ENCODE assay signal across 8 mouse cellular contexts in genomic region chr5:142907048-142907802, GRCm38 (mm10). TPM values are rescaled to one million over a fixed set of nuclear protein-coding genes. Genes with fewer than 3 reads are reported as not detected.
A peak's percentile ranks its signal among the peaks of the same experiment; 100 is the strongest.
DNase-seq lines count a peak whose midpoint lies in the region; ATAC-seq and TF ChIP-seq lines count a peak whose summit lies in the region.

No protein-coding gene starts in this region.

- no peaks in the 10 kb centered on the region for H3K9me3 ChIP-seq in ES-Bruce4 (replicated peaks; ENCODE audit: control insufficient read depth, insufficient read depth, low read length, poor library complexity, severe bottlenecking)
- H3K9me3 ChIP-seq in forebrain, embryonic 15.5 days, result no peaks in the 10 kb centered on the region
- no peaks in the 10 kb centered on the region for H3K9me3 ChIP-seq in lung, embryonic 15.5 days

- WGBS in forebrain, embryonic 15.5 days, result 16% methylated on average over 14 of the region's 14 CpGs
- 10% methylated on average over 14 of the region's 14 CpGs for WGBS in lung, embryonic 15.5 days

- H3K27ac ChIP-seq in ES-Bruce4 (ENCODE audit: insufficient read depth, low read length), result peak overlapping the region; percentile 52
- peak overlapping the region; percentile 100 for H3K27ac ChIP-seq in forebrain, embryonic 15.5 days (replicated peaks)
- peak overlapping the region; percentile 100 for H3K27ac ChIP-seq in lung, embryonic 15.5 days

- H3K4me2 ChIP-seq in forebrain, embryonic 15.5 days (replicated peaks), result peak overlapping the region; percentile 86
- H3K4me2 ChIP-seq in lung, embryonic 15.5 days, result peak overlapping the region; percentile 88

- peak; percentile 45 to 63 for DNase-seq in adrenal gland, postnatal 36 days
- peak; percentile 83 for DNase-seq in heart, postnatal 4 days
- peak; percentile 76 for DNase-seq in layer of hippocampus, adult 9-10 months (ENCODE audit: low spot score)
- DNase-seq in right cerebral cortex, postnatal 14 days, result peak; percentile 71
- DNase-seq in c-Kit-positive CD71-positive TER-119-positive erythroid progenitor cells, embryonic 14.5 days (ENCODE audit: low spot score), result no peak

- peak overlapping the region; percentile 97 for H3K9ac ChIP-seq in ES-Bruce4 (ENCODE audit: low read depth, poor library complexity, severe bottlenecking)
- H3K9ac ChIP-seq in forebrain, embryonic 15.5 days (replicated peaks), result peak overlapping the region; percentile 71
- H3K9ac ChIP-seq in lung, embryonic 15.5 days, result peak overlapping the region; percentile 67

- ATAC-seq in forebrain, embryonic 15.5 days (replicated peaks), result 0 out of 2 replicates have a peak, but pooled peaks have one; percentile 12
- ATAC-seq in lung, embryonic 15.5 days (ENCODE audit: borderline replicate concordance, extremely low read depth, low FRiP score, low TSS enrichment), result peak; percentile 28; the same call in 1 of the 2 replicates

- H3K36me3 ChIP-seq in ES-Bruce4 (ENCODE audit: control insufficient read depth, insufficient read depth, low read length, poor library complexity, severe bottlenecking), result peaks cover 33% of the 10 kb centered on the region
- H3K36me3 ChIP-seq in forebrain, embryonic 15.5 days, result peaks cover 31% of the 10 kb centered on the region
- peaks cover 31% of the 10 kb centered on the region for H3K36me3 ChIP-seq in lung, embryonic 15.5 days

- peak overlapping the region; percentile 62 for H3K4me3 ChIP-seq in ES-Bruce4 (ENCODE audit: low read depth, low read length)
- peak overlapping the region; percentile 96 for H3K4me3 ChIP-seq in forebrain, embryonic 15.5 days
- H3K4me3 ChIP-seq in lung, embryonic 15.5 days, result peak overlapping the region; percentile 90

- TF ChIP-seq EP300 in ES-Bruce4 (IDR thresholded peaks at IDR 0.05; ENCODE audit: insufficient read depth, low read depth, low read length), result no peak

- TF ChIP-seq CTCF in ES-Bruce4 (IDR thresholded peaks at IDR 0.05; ENCODE audit: low read depth, low read length), result no peak

- H3K27me3 ChIP-seq in ES-Bruce4 (ENCODE audit: control insufficient read depth, insufficient read depth, low read length, poor library complexity, severe bottlenecking), result no peaks in the 10 kb centered on the region
- no peaks in the 10 kb centered on the region for H3K27me3 ChIP-seq in forebrain, embryonic 15.5 days
- no peaks in the 10 kb centered on the region for H3K27me3 ChIP-seq in lung, embryonic 15.5 days

- no peak for TF ChIP-seq POLR2A in ES-Bruce4 (IDR thresholded peaks at IDR 0.05; ENCODE audit: insufficient read depth, low read length)

- peaks cover 6% of the 10 kb centered on the region for H3K4me1 ChIP-seq in ES-Bruce4 (ENCODE audit: control insufficient read depth, insufficient read depth, low read length)
- peaks cover 46% of the 10 kb centered on the region for H3K4me1 ChIP-seq in forebrain, embryonic 15.5 days
- peaks cover 63% of the 10 kb centered on the region for H3K4me1 ChIP-seq in lung, embryonic 15.5 days

RNA-seq across cellular contexts. Expression of gene Actb, which starts 0.7 kb away (rescaled TPM):
- 3,823 and 4,237 TPM in 2 replicates for polyA plus RNA-seq in ES-Bruce4 (2011; ENCODE audit: insufficient read depth, insufficient read length, low read depth, missing spikeins)
- total RNA-seq in adrenal gland, postnatal 36 days (2021), result 1,000 to 10,000 TPM; 3,336 to 3,351 TPM
- 16,767 and 16,970 TPM in 2 replicates for polyA plus RNA-seq in forebrain, embryonic 15.5 days (2015; fragmentation: Nextera tagmentation; extraction: Ambion mirVana)
- 1,000 to 10,000 TPM; 2,345 to 2,495 TPM for total RNA-seq in heart, postnatal 4 days (2021)
- 15,606 and 16,851 TPM in 2 replicates for polyA plus RNA-seq in lung, embryonic 15.5 days (2015; fragmentation: Nextera tagmentation; extraction: Ambion mirVana)

RNA-seq across cellular contexts. Expression of gene Fbxl18, which starts 12.0 kb away (rescaled TPM):
- 19.3 and 21.2 TPM in 2 replicates for polyA plus RNA-seq in ES-Bruce4 (2011; ENCODE audit: insufficient read depth, insufficient read length, low read depth, missing spikeins)
- 10 to 100 TPM; 10.8 to 13.9 TPM for total RNA-seq in adrenal gland, postnatal 36 days (2021)
- 32.6 and 34.2 TPM in 2 replicates for polyA plus RNA-seq in forebrain, embryonic 15.5 days (2015; fragmentation: Nextera tagmentation; extraction: Ambion mirVana)
- 1 to 10 TPM; 9.4 to 9.5 TPM for total RNA-seq in heart, postnatal 4 days (2021)
- polyA plus RNA-seq in lung, embryonic 15.5 days (2015; fragmentation: Nextera tagmentation; extraction: Ambion mirVana), result 11.1 and 13.5 TPM in 2 replicates

RNA-seq across cellular contexts. Expression of gene Fscn1, which starts 52.9 kb away (rescaled TPM):
- polyA plus RNA-seq in ES-Bruce4 (2011; ENCODE audit: insufficient read depth, insufficient read length, low read depth, missing spikeins), result 139 and 155 TPM in 2 replicates
- total RNA-seq in adrenal gland, postnatal 36 days (2021), result 10 to 100 TPM; 33.6 to 42.0 TPM
- polyA plus RNA-seq in forebrain, embryonic 15.5 days (2015; fragmentation: Nextera tagmentation; extraction: Ambion mirVana), result 521 and 538 TPM in 2 replicates
- 100 to 1,000 TPM; 145 to 173 TPM for total RNA-seq in heart, postnatal 4 days (2021)
- 240 and 246 TPM in 2 replicates for polyA plus RNA-seq in lung, embryonic 15.5 days (2015; fragmentation: Nextera tagmentation; extraction: Ambion mirVana)
